Mouse (Mus musculus) heart, postnatal 0 days (tissue): Measurements from ENCODE around the gene Hsdl1. TPM values are rescaled to one million over a fixed set of nuclear protein-coding genes. Genes with fewer than 3 reads are reported as not detected.

Experiments used
- ATAC-seq: fragments of 200-750 bp; cut with Nextera tagmentation; 2 replicates; pipeline ENCODE4 v1.8.0; 2017; ENCODE audit warnings: low read depth, moderate number of reproducible peaks, moderate library complexity; ENCODE audit not compliant: insufficient read depth
- DNase-seq: peaks from one replicate; pipeline ENCODE4 v3.0.0-alpha.2; 2016; ENCODE audit warnings: low spot score
- H3K27ac ChIP-seq: fragments of 300-500 bp; sonication (generic); 2 replicates; pipeline ENCODE4 v1.5.1; 2014; ENCODE audit warnings: low read depth, mild to moderate bottlenecking
- H3K27me3 ChIP-seq: fragments of 300-500 bp; sonication (generic); 2 replicates; pipeline ENCODE4 v1.6.1; 2014; ENCODE audit warnings: low read length, mixed read lengths; ENCODE audit not compliant: control insufficient read depth, insufficient read depth
- H3K36me3 ChIP-seq: fragments of 300-500 bp; sonication (generic); replicated peaks from 2 replicates; pipeline ENCODE4 v1.6.1; 2014; ENCODE audit warnings: low read length, mixed read lengths; ENCODE audit not compliant: control insufficient read depth, insufficient read depth
- H3K4me1 ChIP-seq: fragments of 300-500 bp; sonication (generic); 2 replicates; pipeline ENCODE4 v1.6.1; 2014; ENCODE audit warnings: antibody characterized with exemption; ENCODE audit not compliant: control insufficient read depth, insufficient read depth
- H3K4me2 ChIP-seq: fragments of 300-500 bp; sonication (generic); 2 replicates; pipeline ENCODE4 v1.6.1; 2014; ENCODE audit warnings: low read depth, mild to moderate bottlenecking, low read length, moderate library complexity
- H3K4me3 ChIP-seq: fragments of 300-500 bp; sonication (generic); 2 replicates; pipeline ENCODE4 v1.5.1; 2014; ENCODE audit warnings: low read depth, low read length
- H3K9ac ChIP-seq: fragments of 300-500 bp; sonication (generic); replicated peaks from 2 replicates; pipeline ENCODE4 v1.6.1; 2014; ENCODE audit warnings: low read depth, low read length, mixed read lengths
- H3K9me3 ChIP-seq: fragments of 300-500 bp; sonication (generic); replicated peaks from 2 replicates; pipeline ENCODE4 v1.6.1; 2016; ENCODE audit warnings: low read length; ENCODE audit not compliant: control insufficient read depth
- CTCF ChIP-seq: IDR thresholded peaks from 2 replicates; pipeline ENCODE4 v1.5.1; 2016; ENCODE audit warnings: antibody characterized with exemption, control low read depth, low read depth
- EP300 ChIP-seq: IDR thresholded peaks from 2 replicates; pipeline ENCODE4 v1.6.1; 2016; ENCODE audit warnings: antibody characterized with exemption, low read depth
- WGBS: fragments of 180-500 bp; shearing (Covaris S2); extraction: QIAGEN DNeasy Blood & Tissue Kit; methylation state at CpG from one replicate; pipeline ENCODE4 v1.1.7; 2014; 5-methylcytosine and 5-hydroxymethylcytosine counted together
- polyA plus RNA-seq: library from polyadenylated mRNA; unstranded; fragments of >200 nt; fragmentation: Nextera tagmentation; extraction: Ambion mirVana; gene quantifications from 2 replicates; pipeline ENCODE4 v1.2.1, GENCODE M21; 2015
- total RNA-seq: library from RNA; depleted of rRNA; stranded (reverse); fragments of >200 nt; gene quantifications from 2 replicates; pipeline ENCODE4 v1.2.3, GENCODE M21; 2014; ENCODE audit warnings: low replicate concordance

Hsdl1 gene
- total and polyA plus RNA-seq, 2 experiments from 2014 or later = 20.6 to 36.3 TPM

- Histone ChIP-seq H3K9me3 (no peaks in the 10 kb centered on the region), H3K4me2 (no peak overlapping the region), H3K27me3 (no peaks in the 10 kb centered on the region), H3K4me1 (no peaks in the 10 kb centered on the region), H3K27ac (no peak overlapping the region), H3K9ac (no peak overlapping the region), H3K4me3 (no peak overlapping the region), H3K36me3 (peaks cover 92% of the 10 kb centered on the region)
- DNase-seq (no peak), ATAC-seq (no peak)
- 48% methylated on average over 6 of the region's 6 CpGs for WGBS
- no peak for TF ChIP-seq CTCF
- TF ChIP-seq EP300 = no peak
Measured at GRCm38 (mm10) chr8:119530937-119531336, 44.0 kb downstream of the Hsdl1 start.

GRCm38 (mm10) chr8:119528762-119529161 is 46.2 kb downstream of the Hsdl1 start:
- Histone ChIP-seq H3K36me3 (peaks cover 94% of the 10 kb centered on the region), H3K4me1 (no peaks in the 10 kb centered on the region), H3K4me2 (no peak overlapping the region), H3K4me3 (no peak overlapping the region), H3K9ac (no peak overlapping the region), H3K27ac (no peak overlapping the region), H3K27me3 (no peaks in the 10 kb centered on the region), H3K9me3 (no peaks in the 10 kb centered on the region)
- DNase-seq (no peak), ATAC-seq (no peak)
- no peak for TF ChIP-seq CTCF
- no peak for TF ChIP-seq EP300
- WGBS = 80% methylated on average over 7 of the region's 7 CpGs

- no peak overlapping the region for H3K4me3 ChIP-seq
- peaks cover 99% of the 10 kb centered on the region for H3K36me3 ChIP-seq
- no peak overlapping the region for H3K4me2 ChIP-seq
- peak; percentile 30 for TF ChIP-seq CTCF
- no peak for TF ChIP-seq EP300
- H3K27ac ChIP-seq = no peak overlapping the region
- no peaks in the 10 kb centered on the region for H3K4me1 ChIP-seq
- H3K27me3 ChIP-seq = no peaks in the 10 kb centered on the region
- H3K9me3 ChIP-seq = no peaks in the 10 kb centered on the region
- DNase-seq = no peak
- ATAC-seq = no peak
- H3K9ac ChIP-seq = no peak overlapping the region
- 76% methylated on average over 7 of the region's 7 CpGs for WGBS
Measured at GRCm38 (mm10) chr8:119520102-119520501, 54.9 kb downstream of the Hsdl1 start.

GRCm38 (mm10) chr8:119516674-119517073 is 58.3 kb downstream of the Hsdl1 start:
- no peaks in the 10 kb centered on the region for H3K4me1 ChIP-seq
- H3K36me3 ChIP-seq = peaks cover 98% of the 10 kb centered on the region
- H3K4me2 ChIP-seq = no peak overlapping the region
- WGBS = 58% methylated on average over 5 of the region's 5 CpGs
- H3K27ac ChIP-seq = no peak overlapping the region
- TF ChIP-seq EP300 (no peak), CTCF (no peak)
- no peak for ATAC-seq
- no peak overlapping the region for H3K4me3 ChIP-seq
- no peaks in the 10 kb centered on the region for H3K27me3 ChIP-seq
- H3K9me3 ChIP-seq = no peaks in the 10 kb centered on the region
- no peak overlapping the region for H3K9ac ChIP-seq
- DNase-seq = no peak

GRCm38 (mm10) chr8:119515767-119516166 is 59.2 kb downstream of the Hsdl1 start:
- Histone ChIP-seq H3K4me3 (no peak overlapping the region), H3K9ac (no peak overlapping the region), H3K27me3 (no peaks in the 10 kb centered on the region), H3K4me2 (no peak overlapping the region), H3K27ac (no peak overlapping the region), H3K9me3 (no peaks in the 10 kb centered on the region), H3K36me3 (peaks cover 97% of the 10 kb centered on the region), H3K4me1 (no peaks in the 10 kb centered on the region)
- no peak for DNase-seq
- ATAC-seq = no peak
- WGBS = 72% methylated on average over 3 of the region's 3 CpGs
- no peak for TF ChIP-seq CTCF
- no peak for TF ChIP-seq EP300

- Histone ChIP-seq H3K9ac (no peak overlapping the region), H3K4me3 (no peak overlapping the region), H3K36me3 (peaks cover 97% of the 10 kb centered on the region), H3K4me1 (no peaks in the 10 kb centered on the region), H3K4me2 (no peak overlapping the region), H3K9me3 (no peaks in the 10 kb centered on the region), H3K27me3 (no peaks in the 10 kb centered on the region), H3K27ac (no peak overlapping the region)
- WGBS = 81% methylated on average over 3 of the region's 3 CpGs
- no peak for ATAC-seq
- DNase-seq = no peak
- no peak for TF ChIP-seq CTCF
- no peak for TF ChIP-seq EP300
Measured at GRCm38 (mm10) chr8:119514940-119515339, 60.0 kb downstream of the Hsdl1 start.
